21 mouse cellular contexts compared by ENCODE assay signal in genomic region chr5:144983227-144983626, GRCm38 (mm10). TPM values are rescaled to one million over a fixed set of nuclear protein-coding genes. Genes with fewer than 3 reads are reported as not detected.
DNase-seq lines count a peak whose midpoint lies in the region; ATAC-seq and TF ChIP-seq lines count a peak whose summit lies in the region.
"Had no signal": no experiment of that assay in that cellular context is flagged by ENCODE, and none has a peak within 500 bp of the region (broad histone marks: within the 10 kb centered on the region; RNA-seq: fewer than 3 reads in every experiment).

No protein-coding gene starts in this region.

- no peak overlapping the region for H3K4me2 ChIP-seq in heart, postnatal 0 days (ENCODE audit: low read depth, low read length)
- no peak overlapping the region for H3K4me2 ChIP-seq in stomach, postnatal 0 days (replicated peaks; ENCODE audit: low read depth)
- H3K4me2 ChIP-seq: forebrain, embryonic 12.5 days; midbrain, embryonic 11.5 days had no signal

- no peak for ATAC-seq in heart, postnatal 0 days (ENCODE audit: insufficient read depth, low read depth)
- ATAC-seq in stomach, postnatal 0 days (ENCODE audit: low FRiP score, low TSS enrichment), result no peak

- no peak overlapping the region for H3K4me3 ChIP-seq in heart, postnatal 0 days (ENCODE audit: low read depth, low read length)
- H3K4me3 ChIP-seq in lung, adult 2 months (replicated peaks; ENCODE audit: extremely low read depth, low read depth, low read length), result no peak overlapping the region
- no peak overlapping the region for H3K4me3 ChIP-seq in stomach, postnatal 0 days (ENCODE audit: low read depth, low read length)
- H3K4me3 ChIP-seq: forebrain, embryonic 12.5 days had no signal

- WGBS in heart, postnatal 0 days, result 89% methylated on average over 3 of the region's 3 CpGs
- 94% methylated on average over 3 of the region's 3 CpGs for WGBS in lung, adult 2 months
- 94% methylated on average over 3 of the region's 3 CpGs for WGBS in stomach, postnatal 0 days

- TF ChIP-seq CTCF in heart, postnatal 0 days (IDR thresholded peaks at IDR 0.05; ENCODE audit: low read depth), result 0 out of 2 replicates have a peak, but pooled peaks have one; percentile 10
- peak; percentile 10; the same call in 1 of the 2 replicates for TF ChIP-seq CTCF in lung, adult 2 months (IDR thresholded peaks at IDR 0.05; ENCODE audit: insufficient read depth, low read length)
- TF ChIP-seq CTCF in stomach, postnatal 0 days (IDR thresholded peaks at IDR 0.05; ENCODE audit: low read depth), result peak; percentile 52

- H3K9me3 ChIP-seq in heart, postnatal 0 days (replicated peaks; ENCODE audit: control insufficient read depth, low read length), result peaks cover 4% of the 10 kb centered on the region; the same call in 1 of the 2 replicates
- peaks cover 3% of the 10 kb centered on the region; the same call in 1 of the 2 replicates for H3K9me3 ChIP-seq in stomach, postnatal 0 days (ENCODE audit: control insufficient read depth, low read length)

- TF ChIP-seq EP300 in heart, postnatal 0 days (IDR thresholded peaks at IDR 0.05; ENCODE audit: low read depth), result no peak
- TF ChIP-seq EP300 in stomach, postnatal 0 days (optimal IDR thresholded peaks at IDR 0.05), result no peak

- no peaks in the 10 kb centered on the region for H3K27me3 ChIP-seq in heart, postnatal 0 days (ENCODE audit: control insufficient read depth, insufficient read depth, low read length)
- no peaks in the 10 kb centered on the region for H3K27me3 ChIP-seq in stomach, postnatal 0 days (ENCODE audit: control insufficient read depth, insufficient read depth, low read length)
- H3K27me3 ChIP-seq: forebrain, embryonic 12.5 days had no signal

- H3K27ac ChIP-seq in heart, postnatal 0 days (ENCODE audit: low read depth), result no peak overlapping the region
- no peak overlapping the region for H3K27ac ChIP-seq in stomach, postnatal 0 days (replicated peaks)
- H3K27ac ChIP-seq: forebrain, embryonic 12.5 days had no signal

- no peaks in the 10 kb centered on the region for H3K36me3 ChIP-seq in heart, postnatal 0 days (replicated peaks; ENCODE audit: control insufficient read depth, insufficient read depth, low read length)
- H3K36me3 ChIP-seq in stomach, postnatal 0 days (ENCODE audit: control insufficient read depth, insufficient read depth, low read length), result no peaks in the 10 kb centered on the region
- H3K36me3 ChIP-seq: forebrain, embryonic 12.5 days had no signal

- no peak for TF ChIP-seq POLR2A in lung, adult 2 months (IDR thresholded peaks at IDR 0.05; ENCODE audit: borderline replicate concordance, extremely low read depth, low read depth, low read length)

- H3K4me1 ChIP-seq in heart, postnatal 0 days (ENCODE audit: control insufficient read depth, insufficient read depth), result 0 out of 2 replicates have a peak, but pooled peaks cover 8% of the 10 kb centered on the region
- H3K4me1 ChIP-seq in lung, adult 2 months (ENCODE audit: control insufficient read depth, insufficient read depth, low read length), result 0 out of 2 replicates have a peak, but pooled peaks cover 2% of the 10 kb centered on the region
- H3K4me1 ChIP-seq in stomach, postnatal 0 days (replicated peaks; ENCODE audit: control insufficient read depth, insufficient read depth), result no peaks in the 10 kb centered on the region
- H3K4me1 ChIP-seq: forebrain, embryonic 12.5 days had no signal

- no peak overlapping the region for H3K9ac ChIP-seq in heart, postnatal 0 days (replicated peaks; ENCODE audit: low read depth, low read length)
- H3K9ac ChIP-seq in stomach, postnatal 0 days (ENCODE audit: low read length), result no peak overlapping the region
- H3K9ac ChIP-seq: forebrain, embryonic 12.5 days had no signal

- DNase-seq in heart, postnatal 0 days (ENCODE audit: low spot score), result no peak
- DNase-seq in heart, adult 9 months (ENCODE audit: low spot score in 2 of 2), result no peak
- no peak for DNase-seq in lung, adult 2 months
- DNase-seq in lung, postnatal 10 days, result no peak
- peak; percentile 39 for DNase-seq in ES-CJ7 (ENCODE audit: low read depth, low spot score)
- no peak for DNase-seq in stomach, postnatal 0 days (ENCODE audit: low spot score)
- no peak for DNase-seq in natural killer cell, adult 2 months (ENCODE audit: low spot score in 2 of 2)
- DNase-seq in adrenal gland, adult 2 months, result no peak
- DNase-seq: adrenal gland, postnatal 14 days; cerebellum, adult 9-11 months; embryo, embryonic 11 days; heart, postnatal 36 days; kidney, postnatal 14 days; liver; lung, postnatal 4 days; right cerebral cortex, postnatal 14 days had no signal

RNA-seq across cellular contexts. Expression of gene Smurf1, which starts 17.6 kb away (rescaled TPM):
- 21.3 and 29.9 TPM in 2 replicates for total RNA-seq in heart, postnatal 0 days (2014; rRNA removed; ENCODE audit: low replicate concordance)
- 7.0 and 9.1 TPM in 2 replicates for polyA plus RNA-seq in heart, postnatal 0 days (2015; fragmentation: Nextera tagmentation; extraction: Ambion mirVana)
- 33.5 and 34.1 TPM in 2 replicates for polyA plus RNA-seq in lung, adult 2 months (2012; rRNA removed)
- polyA plus RNA-seq in stomach, postnatal 0 days (2015; fragmentation: Nextera tagmentation; extraction: Ambion mirVana), result 11.2 and 11.6 TPM in 2 replicates
- total RNA-seq in adrenal gland, adult 2 months (2021), result 10 to 100 TPM; 19.5 to 21.6 TPM
- 18.6 and 20.7 TPM in 2 replicates for polyA plus RNA-seq in adrenal gland, adult 2 months (2012; rRNA removed)

RNA-seq across cellular contexts. Expression of gene Gm4871, which starts 49.3 kb away (rescaled TPM):
- not detected in 2 replicates for total RNA-seq in heart, postnatal 0 days (2014; rRNA removed; ENCODE audit: low replicate concordance)
- polyA plus RNA-seq in heart, postnatal 0 days (2015; fragmentation: Nextera tagmentation; extraction: Ambion mirVana), result not detected in 2 replicates
- polyA plus RNA-seq in lung, adult 2 months (2012; rRNA removed), result not detected in 2 replicates
- polyA plus RNA-seq in stomach, postnatal 0 days (2015; fragmentation: Nextera tagmentation; extraction: Ambion mirVana), result not detected in 2 replicates
- total RNA-seq in adrenal gland, adult 2 months (2021), result not detected
- polyA plus RNA-seq in adrenal gland, adult 2 months (2012; rRNA removed), result not detected in 2 replicates
- total RNA-seq: adrenal gland, postnatal 14 days; heart, adult 8-10 months; heart, postnatal 36 days; layer of hippocampus, postnatal 10 days; left cerebral cortex, postnatal 25 days had no signal
- polyA plus RNA-seq: forebrain, embryonic 12.5 days; midbrain, embryonic 11.5 days had no signal

RNA-seq across cellular contexts. Expression of gene 1700018F24Rik, which starts 59.6 kb away (rescaled TPM):
- total RNA-seq in heart, postnatal 0 days (2014; rRNA removed; ENCODE audit: low replicate concordance), result not detected in 2 replicates
- polyA plus RNA-seq in heart, postnatal 0 days (2015; fragmentation: Nextera tagmentation; extraction: Ambion mirVana), result not detected in 2 replicates
- polyA plus RNA-seq in lung, adult 2 months (2012; rRNA removed), result not detected in 2 replicates
- polyA plus RNA-seq in stomach, postnatal 0 days (2015; fragmentation: Nextera tagmentation; extraction: Ambion mirVana), result not detected in 2 replicates
- total RNA-seq in adrenal gland, adult 2 months (2021), result not detected
- polyA plus RNA-seq in adrenal gland, adult 2 months (2012; rRNA removed), result not detected in 2 replicates
- total RNA-seq: adrenal gland, postnatal 14 days; heart, adult 8-10 months; heart, postnatal 36 days; layer of hippocampus, postnatal 10 days; left cerebral cortex, postnatal 25 days had no signal
- polyA plus RNA-seq: forebrain, embryonic 12.5 days; midbrain, embryonic 11.5 days had no signal
